Mouse (Mus musculus): ENCODE data around the gene Gm42878.
A peak's percentile ranks its signal among the peaks of the same experiment; 100 is the strongest.

The Gm42878 gene

GRCm38 (mm10) chr5:121544910-121545792 is at the start of gene Gm42878, which contains the start of gene Adam1a:
Gm42878 (minus strand) TSS chr5:121545482.
Adam1a (minus strand) TSS chr5:121545482.
- DNase-seq: no peak

GRCm38 (mm10) chr5:121594714-121595313 is 49.5 kb upstream of the Gm42878 start:
- DNase-seq: no peak

- DNase-seq: peak; percentile 84
Observed at GRCm38 (mm10) chr5:121593451-121594401, 48.4 kb upstream of the Gm42878 start, which contains the start of gene Aldh2. Aldh2 (minus strand) TSS chr5:121593824.

- DNase-seq: no peak
Observed at GRCm38 (mm10) chr5:121592816-121593407, 47.6 kb upstream of the Gm42878 start.

GRCm38 (mm10) chr5:121592064-121592815 is 47.0 kb upstream of the Gm42878 start:
- DNase-seq: no peak

GRCm38 (mm10) chr5:121591417-121592063 is 46.3 kb upstream of the Gm42878 start:
- DNase-seq: peak; percentile 19

GRCm38 (mm10) chr5:121589928-121590327 is 44.6 kb upstream of the Gm42878 start:
- no peak for DNase-seq

GRCm38 (mm10) chr5:121586400-121587039 is 41.2 kb upstream of the Gm42878 start:
- peak; percentile 80 for DNase-seq

- peak; percentile 8 for DNase-seq
Observed at GRCm38 (mm10) chr5:121585699-121586098, 40.4 kb upstream of the Gm42878 start.

- no peak for DNase-seq
Observed at GRCm38 (mm10) chr5:121585005-121585404, 39.7 kb upstream of the Gm42878 start.

GRCm38 (mm10) chr5:121583765-121584501 is 38.7 kb upstream of the Gm42878 start:
- peak; percentile 68 for DNase-seq

- DNase-seq: no peak
Observed at GRCm38 (mm10) chr5:121581945-121582344, 36.7 kb upstream of the Gm42878 start.

- DNase-seq: no peak
Observed at GRCm38 (mm10) chr5:121576927-121577488, 31.7 kb upstream of the Gm42878 start.

- DNase-seq: no peak
Observed at GRCm38 (mm10) chr5:121575867-121576266, 30.6 kb upstream of the Gm42878 start.

GRCm38 (mm10) chr5:121574145-121574544 is 28.9 kb upstream of the Gm42878 start:
- no peak for DNase-seq

GRCm38 (mm10) chr5:121570787-121571186 is 25.5 kb upstream of the Gm42878 start:
- DNase-seq: no peak

- DNase-seq: no peak
Observed at GRCm38 (mm10) chr5:121569881-121570420, 24.7 kb upstream of the Gm42878 start.

- DNase-seq: no peak
Observed at GRCm38 (mm10) chr5:121566035-121566681, 20.9 kb upstream of the Gm42878 start.

Measured in right cerebral cortex, adult 18-20 months (tissue).